Mouse (Mus musculus): Measurements from ENCODE around the gene Hydin.

DNA sequence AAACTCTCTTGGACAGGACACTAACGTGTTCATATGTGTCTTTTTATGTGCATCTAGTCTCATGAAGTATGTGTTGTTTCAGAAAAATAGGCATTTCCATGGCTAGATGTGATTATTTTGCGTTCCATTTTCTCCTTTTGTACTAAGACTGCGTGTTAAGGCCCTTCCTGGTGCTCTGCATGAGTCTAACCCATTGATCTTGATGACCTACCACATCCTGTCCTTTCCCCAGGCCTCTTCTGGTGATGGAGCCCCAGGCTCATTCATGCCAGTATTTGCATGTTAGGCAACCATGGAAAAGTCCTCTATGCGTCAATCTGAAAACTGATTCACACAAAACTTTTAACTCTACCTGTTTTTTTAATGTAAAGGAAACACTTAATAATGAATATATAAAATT, 96.2 kb downstream of the Hydin start:
- TF ChIP-seq CTCF (IDR thresholded peaks at IDR 0.05): no peak
- no peak for TF ChIP-seq POLR2A (IDR thresholded peaks at IDR 0.05; ENCODE audit: insufficient read depth, low read depth, low read length)
